Mouse (Mus musculus) midbrain, embryonic 14.5 days (tissue): ENCODE measurements around the gene Lima1. TPM values are rescaled to one million over a fixed set of nuclear protein-coding genes. Genes with fewer than 3 reads are reported as not detected.
"Not testable (repeated sequence)": the region's sequence is repeated elsewhere in the genome, so short reads cannot be mapped to it uniquely, and the experiment has no call there.

ENCODE experiments used
- ATAC-seq: fragments of 200-750 bp; cut with Nextera tagmentation; 2 replicates; pipeline ENCODE4 v1.8.0; 2017; ENCODE audit warnings: moderate number of reproducible peaks, moderate library complexity; ENCODE audit not compliant: low FRiP score, low TSS enrichment
- DNase-seq: peaks from one replicate; pipeline ENCODE4 v3.0.0-alpha.2; 2015
- H3K27ac ChIP-seq: fragments of 300-500 bp; sonication (generic); replicated peaks from 2 replicates; pipeline ENCODE4 v1.5.1; 2014; ENCODE audit warnings: mild to moderate bottlenecking, low read depth, low read length, moderate library complexity
- H3K27me3 ChIP-seq: fragments of 300-500 bp; sonication (generic); 2 replicates; pipeline ENCODE4 v1.6.1; 2014; ENCODE audit warnings: low read length, control low read depth, mixed read lengths; ENCODE audit not compliant: control insufficient read depth, insufficient read depth
- H3K36me3 ChIP-seq: fragments of 300-500 bp; sonication (generic); 2 replicates; pipeline ENCODE4 v1.6.1; 2014; ENCODE audit warnings: low read length, control low read depth; ENCODE audit not compliant: control insufficient read depth, insufficient read depth
- H3K4me1 ChIP-seq: fragments of 300-500 bp; sonication (generic); 2 replicates; pipeline ENCODE4 v1.6.1; 2014; ENCODE audit warnings: mild to moderate bottlenecking, antibody characterized with exemption, low read length, control low read depth; ENCODE audit not compliant: control insufficient read depth, insufficient read depth
- H3K4me2 ChIP-seq: fragments of 300-500 bp; sonication (generic); 2 replicates; pipeline ENCODE4 v1.6.1; 2014; ENCODE audit warnings: mild to moderate bottlenecking, low read length, moderate library complexity
- H3K4me3 ChIP-seq: fragments of 300-500 bp; sonication (generic); replicated peaks from 2 replicates; pipeline ENCODE4 v1.5.1; 2014; ENCODE audit warnings: low read depth, low read length
- H3K9ac ChIP-seq: fragments of 300-500 bp; sonication (generic); replicated peaks from 2 replicates; pipeline ENCODE4 v1.6.1; 2014; ENCODE audit warnings: mild to moderate bottlenecking, low read length, moderate library complexity
- H3K9me3 ChIP-seq: fragments of 300-500 bp; sonication (generic); 2 replicates; pipeline ENCODE4 v1.6.1; 2016; ENCODE audit warnings: low read length, control low read depth, mixed read lengths; ENCODE audit not compliant: control insufficient read depth
- WGBS: fragments of 180-500 bp; shearing (Covaris S2); extraction: QIAGEN DNeasy Blood & Tissue Kit; methylation state at CpG from one replicate; pipeline ENCODE4 v1.1.7; 2014; 5-methylcytosine and 5-hydroxymethylcytosine counted together
- polyA plus RNA-seq: library from polyadenylated mRNA; unstranded; fragments of >200 nt; fragmentation: Nextera tagmentation; extraction: Ambion mirVana; gene quantifications from 2 replicates; pipeline ENCODE4 v1.2.1, GENCODE M21; 2014

Gene Lima1
- polyA plus RNA-seq, 1 experiment from 2014 or later = 15.3 TPM

DNA sequence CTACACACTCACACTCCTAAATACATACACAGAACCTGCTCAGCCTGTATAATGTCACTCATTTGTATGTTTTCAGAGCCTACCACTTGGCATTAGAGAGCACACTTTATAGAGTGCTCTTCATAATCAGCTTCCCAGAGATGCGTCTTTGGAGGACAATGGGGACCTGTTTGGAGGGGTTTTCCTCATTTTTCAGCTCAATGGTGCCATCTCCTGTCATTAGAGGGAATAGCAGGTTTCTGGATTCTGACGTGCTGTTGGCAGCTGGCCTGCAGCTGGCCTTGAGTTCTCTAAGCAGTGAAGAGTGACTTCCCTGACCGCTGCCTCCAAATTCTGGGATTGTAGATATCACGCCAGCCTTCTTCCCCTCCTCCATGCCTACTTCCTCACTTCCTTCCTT is 29.1 kb upstream of the Lima1 start:
- peak; percentile 92 for DNase-seq
- no peak overlapping the region; the same call in 1 of the 2 replicates for H3K9ac ChIP-seq
- no peaks in the 10 kb centered on the region for H3K36me3 ChIP-seq
- no peaks in the 10 kb centered on the region for H3K9me3 ChIP-seq
- no peaks in the 10 kb centered on the region for H3K4me1 ChIP-seq
- WGBS = 3% methylated on average over 4 of the region's 4 CpGs
- no peak overlapping the region for H3K4me2 ChIP-seq
- ATAC-seq = no peak; the same call in 1 of the 2 replicates
- no peak overlapping the region for H3K4me3 ChIP-seq
- no peak overlapping the region for H3K27ac ChIP-seq
- no peaks in the 10 kb centered on the region for H3K27me3 ChIP-seq

DNA sequence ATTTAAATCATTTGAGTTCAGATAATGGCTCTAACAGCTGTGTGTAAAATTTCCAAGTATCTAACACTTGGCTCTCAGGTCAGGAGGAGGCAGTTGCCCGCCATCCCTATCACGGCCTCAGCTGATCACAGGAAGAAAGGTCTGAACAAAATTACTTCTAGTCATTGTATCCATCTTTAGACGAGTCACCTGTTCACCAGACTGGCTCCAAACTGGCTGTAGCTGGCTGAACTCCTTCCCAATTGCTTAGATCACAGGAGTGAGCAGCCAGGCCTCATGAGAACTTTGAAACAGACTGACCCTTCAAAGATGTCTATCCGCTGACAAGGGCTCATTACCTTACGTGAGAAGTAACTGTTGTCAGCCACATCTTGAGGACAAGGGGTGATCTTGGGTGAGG is 28.0 kb upstream of the Lima1 start:
- Histone ChIP-seq H3K4me2 (no peak overlapping the region), H3K36me3 (no peaks in the 10 kb centered on the region), H3K27me3 (no peaks in the 10 kb centered on the region), H3K27ac (no peak overlapping the region), H3K9me3 (no peaks in the 10 kb centered on the region), H3K4me3 (no peak overlapping the region), H3K9ac (no peak overlapping the region), H3K4me1 (no peaks in the 10 kb centered on the region)
- ATAC-seq = no peak
- 93% methylated on average over 5 of the region's 5 CpGs for WGBS
- no peak for DNase-seq

DNA sequence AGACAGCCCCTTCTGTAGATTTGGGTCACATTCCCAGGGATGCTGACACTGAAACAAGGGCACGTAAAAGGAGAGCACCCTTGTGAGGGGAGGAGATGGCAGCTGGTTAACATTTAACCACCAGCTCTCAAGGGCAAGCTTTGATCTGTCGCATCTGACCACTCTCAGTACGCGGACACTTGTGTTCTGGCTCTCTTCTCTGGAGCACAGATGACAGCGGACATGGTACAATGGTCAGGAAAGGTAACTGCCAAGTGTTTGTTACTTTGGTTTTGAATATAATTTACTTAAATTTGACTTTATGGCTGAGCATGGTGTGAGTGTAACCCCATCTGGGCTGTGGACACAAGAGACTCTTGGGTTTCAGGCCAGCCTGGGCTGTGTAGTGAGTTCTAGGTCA is 27.5 kb upstream of the Lima1 start:
- Histone ChIP-seq H3K4me3 (no peak overlapping the region), H3K4me1 (no peaks in the 10 kb centered on the region), H3K27me3 (no peaks in the 10 kb centered on the region), H3K9me3 (no peaks in the 10 kb centered on the region), H3K27ac (no peak overlapping the region), H3K4me2 (no peak overlapping the region), H3K36me3 (no peaks in the 10 kb centered on the region), H3K9ac (no peak overlapping the region)
- DNase-seq = no peak
- 89% methylated on average over 5 of the region's 5 CpGs for WGBS
- ATAC-seq = no peak

DNA sequence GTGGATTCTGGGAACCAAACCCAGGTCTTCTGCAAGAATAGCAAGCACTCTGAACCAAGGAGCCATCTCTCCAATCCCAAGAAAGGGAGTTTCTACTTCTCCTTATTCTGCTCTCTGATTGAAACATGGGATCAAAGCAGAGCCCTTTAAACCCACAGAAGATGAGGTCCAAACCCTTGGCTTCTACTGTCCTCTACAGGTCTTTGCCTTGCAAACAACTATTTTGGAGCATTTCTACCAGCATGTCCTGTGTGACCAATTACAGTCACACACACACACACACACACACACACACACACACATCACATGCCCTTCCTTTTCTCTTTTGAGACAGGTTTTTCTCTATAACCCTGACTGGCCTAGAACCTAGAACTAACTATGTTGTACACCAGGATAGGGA is 21.4 kb upstream of the Lima1 start:
- Histone ChIP-seq H3K9me3 (no peaks in the 10 kb centered on the region), H3K36me3 (no peaks in the 10 kb centered on the region), H3K4me3 (no peak overlapping the region), H3K27ac (no peak overlapping the region), H3K9ac (no peak overlapping the region), H3K4me1 (no peaks in the 10 kb centered on the region), H3K4me2 (no peak overlapping the region), H3K27me3 (no peaks in the 10 kb centered on the region)
- DNase-seq (no peak), ATAC-seq (no peak)

DNA sequence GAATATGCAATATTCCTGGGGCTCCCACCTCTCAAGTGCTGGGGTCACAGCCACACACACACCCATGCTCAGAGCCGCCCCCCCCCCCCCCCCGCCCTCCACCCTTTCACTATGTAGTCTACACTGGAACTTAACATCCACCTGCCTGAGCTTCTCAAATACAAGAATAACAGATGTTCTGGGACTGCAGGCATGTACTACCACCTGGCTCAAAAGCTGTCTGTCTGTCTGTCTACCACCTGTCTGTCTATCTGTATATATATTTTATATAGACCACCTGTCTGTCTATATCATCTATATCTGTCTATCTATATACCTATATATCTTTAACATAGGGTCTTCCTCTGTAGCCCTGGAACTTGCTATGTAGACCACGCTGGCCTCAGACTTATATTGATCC is 16.1 kb upstream of the Lima1 start:
- H3K27me3 ChIP-seq = no peaks in the 10 kb centered on the region
- DNase-seq = no peak
- H3K9ac ChIP-seq = no peak overlapping the region
- no peaks in the 10 kb centered on the region for H3K4me1 ChIP-seq
- no peak overlapping the region for H3K27ac ChIP-seq
- H3K36me3 ChIP-seq = no peaks in the 10 kb centered on the region
- H3K9me3 ChIP-seq = no peaks in the 10 kb centered on the region
- no peak for ATAC-seq
- H3K4me2 ChIP-seq = no peak overlapping the region
- 76% methylated on average over 3 of the region's 3 CpGs for WGBS
- H3K4me3 ChIP-seq = no peak overlapping the region

DNA sequence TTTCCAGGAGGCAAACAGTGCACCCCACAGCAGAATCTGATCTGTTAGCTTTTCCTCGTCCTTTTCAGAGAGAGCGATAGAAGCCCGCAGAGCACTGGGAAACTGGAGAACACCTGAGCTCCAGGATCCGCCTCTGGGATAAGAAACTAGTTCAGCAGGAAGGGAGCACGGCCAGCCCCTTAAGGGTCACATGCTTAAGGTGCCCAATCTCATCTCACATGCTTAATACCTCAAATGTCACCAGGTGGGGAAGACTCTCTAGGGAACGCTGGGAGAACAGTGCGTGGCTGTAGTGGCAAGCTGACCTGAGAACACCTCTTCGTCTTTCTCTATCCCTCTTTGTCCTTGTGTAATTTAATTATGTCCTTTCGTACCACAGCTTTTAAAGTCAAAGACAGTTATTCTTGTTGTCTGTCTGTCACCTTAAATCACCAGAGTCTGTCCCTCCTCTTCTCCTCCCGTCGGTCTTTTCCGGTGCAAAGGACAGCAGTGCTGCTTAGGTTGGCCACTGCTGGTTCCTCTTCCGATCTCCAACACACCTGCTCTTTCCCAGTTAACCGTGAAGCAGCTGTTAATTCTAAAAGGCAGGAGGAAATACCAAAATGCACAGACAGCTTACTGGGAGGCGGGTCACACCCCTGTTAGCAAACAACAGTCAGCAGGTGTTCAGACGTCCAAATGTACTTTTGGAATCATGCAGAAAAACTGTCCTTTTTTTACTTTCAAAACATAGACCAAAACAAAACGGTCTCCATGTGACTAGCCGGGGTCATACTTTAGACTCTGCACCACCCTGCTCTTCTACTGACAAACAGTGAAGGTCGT is 15.4 kb upstream of the Lima1 start:
- Histone ChIP-seq H3K4me1 (no peaks in the 10 kb centered on the region), H3K9ac (no peak overlapping the region), H3K9me3 (no peaks in the 10 kb centered on the region), H3K4me3 (no peak overlapping the region), H3K27ac (no peak overlapping the region), H3K4me2 (no peak overlapping the region), H3K27me3 (no peaks in the 10 kb centered on the region), H3K36me3 (no peaks in the 10 kb centered on the region)
- DNase-seq = no peak
- ATAC-seq = no peak
- whole genome bisulfite sequencing = 63% methylated on average over 19 of the region's 19 CpGs

DNA sequence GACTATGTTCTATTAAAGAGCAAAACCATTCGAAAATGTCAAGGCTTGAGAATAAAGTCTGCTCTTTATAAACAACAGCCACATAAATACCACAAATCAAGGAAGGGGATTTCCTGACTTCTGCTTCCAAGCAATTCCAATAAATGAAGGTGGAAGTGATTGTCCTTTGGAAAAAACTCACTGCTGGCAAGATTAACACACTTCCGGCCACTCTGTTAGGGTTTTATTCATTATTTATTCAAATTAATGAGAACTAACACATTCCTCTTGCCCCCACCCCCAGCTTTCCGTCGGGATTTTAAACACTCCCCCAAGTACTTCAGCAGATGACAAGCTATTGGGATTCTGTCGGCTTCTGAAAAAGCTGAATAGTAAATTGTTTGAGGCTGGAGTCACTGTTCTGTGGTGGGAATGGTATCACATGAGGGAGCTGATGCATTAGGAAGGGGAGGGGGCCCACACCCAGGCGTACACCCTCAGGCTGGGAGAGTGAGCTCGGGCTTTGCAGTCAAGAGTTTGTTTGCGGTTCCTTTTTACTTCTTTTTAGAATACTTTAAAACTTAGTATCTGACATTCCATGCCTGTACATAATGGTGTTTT is 14.1 kb upstream of the Lima1 start:
- Histone ChIP-seq H3K27me3 (no peaks in the 10 kb centered on the region), H3K9ac (no peak overlapping the region), H3K4me3 (no peak overlapping the region), H3K4me1 (no peaks in the 10 kb centered on the region), H3K27ac (no peak overlapping the region), H3K9me3 (no peaks in the 10 kb centered on the region), H3K36me3 (no peaks in the 10 kb centered on the region), H3K4me2 (no peak overlapping the region)
- 50% methylated on average over 8 of the region's 8 CpGs for WGBS
- no peak for DNase-seq
- no peak for ATAC-seq

DNA sequence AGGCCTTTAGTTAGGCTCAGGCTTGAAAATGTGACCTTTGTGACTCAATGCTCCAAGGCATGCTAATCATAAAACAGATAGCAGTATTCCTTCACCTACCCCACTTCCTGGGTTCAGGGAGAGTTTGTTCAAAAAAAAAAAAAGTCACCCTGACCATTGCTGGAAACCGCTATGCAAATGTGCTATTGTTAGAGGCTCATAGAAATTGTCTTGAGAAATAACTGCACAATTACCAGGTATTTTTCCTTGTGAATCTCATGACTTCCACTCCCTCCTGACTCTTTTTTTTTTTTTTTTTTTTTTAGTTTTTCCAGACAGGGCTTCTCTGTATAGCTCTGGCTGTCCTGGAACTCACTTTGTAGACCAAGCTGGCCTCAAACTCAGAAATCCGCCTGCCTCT is 11.9 kb upstream of the Lima1 start:
- not testable (repeated sequence) for ATAC-seq, H3K4me2 ChIP-seq, H3K9ac ChIP-seq, H3K36me3 ChIP-seq, H3K4me1 ChIP-seq, DNase-seq, H3K27ac ChIP-seq, H3K9me3 ChIP-seq, H3K27me3 ChIP-seq, H3K4me3 ChIP-seq
- WGBS = 98% methylated on average over 2 of the region's 2 CpGs

DNA sequence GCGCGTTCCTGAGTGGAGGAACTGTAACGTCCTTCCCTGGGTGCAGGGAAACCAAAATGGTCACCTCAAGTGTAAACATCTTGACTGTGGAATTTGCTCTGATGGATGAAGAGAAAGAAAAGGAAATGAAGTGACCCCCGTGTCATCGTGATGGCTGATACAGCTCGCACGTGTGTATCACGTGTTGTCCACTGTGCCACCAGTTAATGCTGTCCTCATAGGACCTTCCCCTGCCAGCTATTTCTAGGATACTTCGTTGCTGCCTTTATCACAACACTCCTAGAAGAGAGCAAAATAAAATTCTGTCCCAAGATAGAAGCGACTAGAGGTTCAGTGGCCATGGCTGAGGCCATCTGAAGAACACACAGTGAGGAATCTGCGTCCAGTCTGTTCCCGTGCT is 8.8 kb upstream of the Lima1 start:
- 91% methylated on average over 12 of the region's 12 CpGs for WGBS
- no peaks in the 10 kb centered on the region for H3K4me1 ChIP-seq

More for the DNA sequence above, 8.8 kb upstream of the Lima1 start:
- no peak for ATAC-seq
- no peaks in the 10 kb centered on the region for H3K9me3 ChIP-seq
- no peak overlapping the region for H3K4me3 ChIP-seq
- H3K27ac ChIP-seq = no peak overlapping the region
- no peak overlapping the region for H3K9ac ChIP-seq
- no peaks in the 10 kb centered on the region for H3K36me3 ChIP-seq
- no peak overlapping the region for H3K4me2 ChIP-seq
- H3K27me3 ChIP-seq = no peaks in the 10 kb centered on the region
- DNase-seq = no peak
